Mouse (Mus musculus) C2C12 (cell line): Measurements from ENCODE around the gene Snap47.

Experiments used
- CTCF ChIP-seq: IDR thresholded peaks from one replicate; pipeline ENCODE4 v1.5.1; 2011; ENCODE audit not compliant: control insufficient read depth, insufficient read depth, insufficient read length
- USF1 ChIP-seq: IDR thresholded peaks from one replicate; pipeline ENCODE4 v1.6.1; 2011; ENCODE audit warnings: low read depth, mild to moderate bottlenecking, control low read depth, moderate library complexity

GRCm38 (mm10) chr11:59472326-59472677, 21.3 kb upstream of the Snap47 start, which contains the start of gene Zfp867:
- TF ChIP-seq USF1: no peak
- TF ChIP-seq CTCF: no peak
